Mouse (Mus musculus): ENCODE results near the gene Lifr.

DNA sequence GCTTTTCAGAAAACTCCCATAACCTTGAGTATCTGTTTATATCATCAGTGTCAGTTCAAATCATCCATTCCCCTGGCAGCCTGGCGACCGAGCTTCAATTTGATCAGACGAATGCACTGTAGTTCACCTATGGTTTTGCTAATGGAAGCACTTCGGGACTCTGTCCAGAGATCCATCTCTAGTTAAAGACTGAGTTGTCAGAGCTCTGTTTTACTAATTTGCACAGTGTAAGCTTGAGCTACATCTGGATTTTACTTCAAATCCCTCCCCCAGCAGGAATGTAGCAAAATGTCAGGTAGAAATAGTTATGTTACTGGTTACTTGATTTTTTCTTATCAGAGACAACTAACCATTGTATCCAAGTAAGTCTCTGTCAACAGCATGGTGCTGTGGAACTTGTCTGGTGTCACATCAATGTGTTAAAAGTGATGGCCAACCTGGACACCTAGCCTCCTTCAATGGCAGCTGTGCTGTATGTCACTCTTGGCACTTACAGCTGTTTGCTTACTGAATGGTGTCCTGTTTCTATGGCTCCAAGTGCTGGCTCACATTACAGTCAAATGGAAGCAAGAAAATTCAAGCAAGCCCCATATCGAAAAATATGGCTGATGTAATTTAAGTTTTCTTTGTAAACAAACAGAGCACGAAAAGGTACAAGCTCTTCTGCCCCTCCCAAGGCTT, 22.0 kb downstream of the Lifr start:
- TF ChIP-seq POLR2A (IDR thresholded peaks at IDR 0.05; ENCODE audit: borderline replicate concordance, control insufficient read depth, low read depth, low read length) (no peak), CTCF (IDR thresholded peaks at IDR 0.05; ENCODE audit: control insufficient read depth, insufficient read depth, low read length) (no peak)

Measured in bone marrow, adult 2 months (tissue).